Mouse (Mus musculus) right cerebral cortex, postnatal 4 days (tissue): ENCODE data around the gene Hoxd4.

Experiments
- DNase-seq: peaks from one replicate; pipeline ENCODE4 v3.0.0-alpha.2; 2022

Gene Hoxd4

GRCm38 (mm10) chr2:74693432-74693827, 18.3 kb upstream of the Hoxd4 start:
- DNase-seq, result no peak

GRCm38 (mm10) chr2:74694066-74694465, 17.7 kb upstream of the Hoxd4 start:
- no peak for DNase-seq

- DNase-seq, result no peak
These were observed 16.3 kb upstream of the Hoxd4 start for GRCm38 (mm10) chr2:74695383-74695782.

- no peak for DNase-seq
These were observed 15.8 kb upstream of the Hoxd4 start for GRCm38 (mm10) chr2:74695813-74696430.

- DNase-seq, result no peak
These were observed 15.0 kb upstream of the Hoxd4 start for GRCm38 (mm10) chr2:74696442-74697335.

GRCm38 (mm10) chr2:74697567-74698121, 14.1 kb upstream of the Hoxd4 start, which contains the start of gene Hoxd9:
Gene Hoxd9, plus strand, starts transcription at chr2:74697727.
- DNase-seq, result no peak

GRCm38 (mm10) chr2:74698201-74699052, 13.3 kb upstream of the Hoxd4 start:
- no peak for DNase-seq

- no peak for DNase-seq
These were observed 12.7 kb upstream of the Hoxd4 start for GRCm38 (mm10) chr2:74699053-74699430.

GRCm38 (mm10) chr2:74699664-74700545, 11.8 kb upstream of the Hoxd4 start:
- no peak for DNase-seq

GRCm38 (mm10) chr2:74700546-74701112, 11.1 kb upstream of the Hoxd4 start:
- no peak for DNase-seq

- peak; percentile 95 for DNase-seq
These were observed 9.5 kb upstream of the Hoxd4 start for GRCm38 (mm10) chr2:74701949-74702819.

- DNase-seq, result no peak
These were observed 8.9 kb upstream of the Hoxd4 start for GRCm38 (mm10) chr2:74702820-74703219.

- no peak for DNase-seq
These were observed 8.4 kb upstream of the Hoxd4 start for GRCm38 (mm10) chr2:74703317-74703716.

GRCm38 (mm10) chr2:74703720-74704392, 7.9 kb upstream of the Hoxd4 start:
- no peak for DNase-seq

GRCm38 (mm10) chr2:74704393-74704998, 7.2 kb upstream of the Hoxd4 start, which contains the start of gene Hoxd8:
Gene Hoxd8, plus strand, starts transcription at chr2:74704615.
- no peak for DNase-seq

- DNase-seq, result no peak
These were observed 6.7 kb upstream of the Hoxd4 start for GRCm38 (mm10) chr2:74704999-74705466.

- DNase-seq, result no peak
These were observed 6.2 kb upstream of the Hoxd4 start for GRCm38 (mm10) chr2:74705467-74706089.

GRCm38 (mm10) chr2:74706393-74706960, 5.3 kb upstream of the Hoxd4 start:
- DNase-seq, result no peak
